Mouse (Mus musculus) neural tube, embryonic 13.5 days (tissue): ENCODE measurements around the gene Psmb4. TPM values are rescaled to one million over a fixed set of nuclear protein-coding genes. Genes with fewer than 3 reads are reported as not detected.
"Not testable (repeated sequence)": the region's sequence is repeated elsewhere in the genome, so short reads cannot be mapped to it uniquely, and the experiment has no call there.

Experiments used
- ATAC-seq: fragments of 200-750 bp; cut with Nextera tagmentation; 2 replicates; pipeline ENCODE4 v1.8.0; 2017; ENCODE audit warnings: low read depth, mild to moderate bottlenecking, moderate TSS enrichment, moderate library complexity
- H3K27ac ChIP-seq: fragments of 300-500 bp; sonication (generic); replicated peaks from 2 replicates; pipeline ENCODE4 v1.5.1; 2015; ENCODE audit warnings: moderate library complexity, mild to moderate bottlenecking, inconsistent platforms
- H3K27me3 ChIP-seq: fragments of 300-500 bp; sonication (generic); 2 replicates; pipeline ENCODE4 v1.6.1; 2015; ENCODE audit warnings: mild to moderate bottlenecking, inconsistent platforms
- H3K36me3 ChIP-seq: fragments of 300-500 bp; sonication (generic); 2 replicates; pipeline ENCODE4 v1.6.1; 2015; ENCODE audit warnings: mild to moderate bottlenecking, inconsistent platforms
- H3K4me1 ChIP-seq: fragments of 300-500 bp; sonication (generic); replicated peaks from 2 replicates; pipeline ENCODE4 v1.6.1; 2015; ENCODE audit warnings: inconsistent platforms
- H3K4me2 ChIP-seq: fragments of 300-500 bp; sonication (generic); 2 replicates; pipeline ENCODE4 v1.6.1; 2015; ENCODE audit warnings: inconsistent platforms, mild to moderate bottlenecking, moderate library complexity
- H3K4me3 ChIP-seq: fragments of 300-500 bp; sonication (generic); 2 replicates; pipeline ENCODE4 v1.5.1; 2015; ENCODE audit warnings: mild to moderate bottlenecking, inconsistent platforms
- H3K9ac ChIP-seq: fragments of 300-500 bp; sonication (generic); 2 replicates; pipeline ENCODE4 v1.6.1; 2015; ENCODE audit warnings: moderate library complexity, mild to moderate bottlenecking, inconsistent platforms
- H3K9me3 ChIP-seq: fragments of 300-500 bp; sonication (generic); 2 replicates; pipeline ENCODE4 v1.6.1; 2016; ENCODE audit warnings: inconsistent platforms
- WGBS: fragments of 180-500 bp; shearing (Covaris S2); methylation state at CpG from one replicate; pipeline ENCODE4 v1.1.7; 2015; 5-methylcytosine and 5-hydroxymethylcytosine counted together
- polyA plus RNA-seq: library from polyadenylated mRNA; unstranded; fragments of >200 nt; fragmentation: Nextera tagmentation; extraction: Ambion mirVana; gene quantifications from 2 replicates; pipeline ENCODE4 v1.2.1, GENCODE M21; 2015

The Psmb4 gene
- polyA plus RNA-seq, 1 experiment from 2014 or later, result 366 TPM

DNA sequence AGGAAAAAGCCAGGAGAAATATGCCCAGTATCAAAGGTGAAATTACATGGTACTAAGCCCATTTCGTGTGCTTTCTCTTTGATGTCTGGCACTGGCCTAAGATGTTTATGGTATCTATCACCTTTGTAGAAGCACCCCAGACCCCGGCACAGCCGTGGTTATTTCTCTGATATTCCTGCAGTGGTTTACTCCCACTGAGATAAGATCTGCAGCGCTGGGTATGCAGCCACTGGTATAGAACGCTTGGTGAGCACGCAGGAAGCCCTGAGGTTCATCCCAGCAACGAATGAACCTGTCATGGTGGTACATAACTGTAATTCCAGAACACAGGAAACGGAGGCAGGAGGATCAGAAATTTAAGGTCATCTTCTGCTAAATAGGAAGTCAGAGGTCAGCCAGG lies 37.9 kb upstream of the Psmb4 start:
- Histone ChIP-seq H3K36me3 (no peaks in the 10 kb centered on the region), H3K27me3 (no peaks in the 10 kb centered on the region), H3K27ac (no peak overlapping the region), H3K4me3 (no peak overlapping the region), H3K9ac (no peak overlapping the region), H3K9me3 (no peaks in the 10 kb centered on the region), H3K4me2 (no peak overlapping the region), H3K4me1 (no peaks in the 10 kb centered on the region)
- ATAC-seq, result no peak
- whole genome bisulfite sequencing, result 74% methylated on average over 8 of the region's 8 CpGs

- Histone ChIP-seq H3K9ac (no peak overlapping the region), H3K4me1 (no peaks in the 10 kb centered on the region), H3K4me2 (no peak overlapping the region), H3K36me3 (no peaks in the 10 kb centered on the region), H3K27me3 (no peaks in the 10 kb centered on the region), H3K4me3 (no peak overlapping the region), H3K9me3 (no peaks in the 10 kb centered on the region), H3K27ac (no peak overlapping the region)
- no peak for ATAC-seq
- WGBS, result 34% methylated on average over 3 of the region's 3 CpGs
These were observed 35.6 kb upstream of the Psmb4 start for GRCm38 (mm10) chr3:94922333-94922732.

GRCm38 (mm10) chr3:94921104-94921503 lies 34.3 kb upstream of the Psmb4 start:
- Histone ChIP-seq H3K9ac (no peak overlapping the region), H3K9me3 (no peaks in the 10 kb centered on the region), H3K4me3 (no peak overlapping the region), H3K4me1 (no peaks in the 10 kb centered on the region), H3K36me3 (no peaks in the 10 kb centered on the region), H3K27ac (no peak overlapping the region), H3K4me2 (no peak overlapping the region), H3K27me3 (no peaks in the 10 kb centered on the region)
- 60% methylated on average over 3 of the region's 3 CpGs for WGBS
- no peak for ATAC-seq

DNA sequence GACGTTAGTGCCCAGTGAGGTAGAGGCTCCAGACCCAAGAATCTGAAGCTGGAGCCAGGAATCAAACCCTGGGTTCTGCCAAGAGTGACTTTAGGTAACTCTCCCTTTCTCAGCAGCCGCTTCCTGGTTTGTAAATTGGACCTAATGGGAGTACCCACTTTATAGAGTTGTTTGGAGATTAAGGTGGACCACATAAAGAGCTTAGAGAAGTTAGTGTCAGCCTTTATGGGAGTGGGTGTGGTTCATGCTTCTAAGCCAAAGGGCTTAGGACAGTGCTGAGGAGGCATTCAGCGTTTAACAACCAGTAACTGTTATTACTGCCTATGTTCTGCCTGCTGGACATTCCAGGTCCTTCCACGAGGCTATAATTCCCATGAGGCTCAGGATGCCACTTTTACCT lies 32.1 kb upstream of the Psmb4 start:
- WGBS, result 48% methylated on average over 4 of the region's 4 CpGs
- Histone ChIP-seq H3K9ac (no peak overlapping the region), H3K4me1 (no peaks in the 10 kb centered on the region), H3K36me3 (no peaks in the 10 kb centered on the region), H3K4me3 (no peak overlapping the region), H3K27me3 (no peaks in the 10 kb centered on the region), H3K4me2 (no peak overlapping the region), H3K27ac (no peak overlapping the region), H3K9me3 (no peaks in the 10 kb centered on the region)
- ATAC-seq, result no peak

DNA sequence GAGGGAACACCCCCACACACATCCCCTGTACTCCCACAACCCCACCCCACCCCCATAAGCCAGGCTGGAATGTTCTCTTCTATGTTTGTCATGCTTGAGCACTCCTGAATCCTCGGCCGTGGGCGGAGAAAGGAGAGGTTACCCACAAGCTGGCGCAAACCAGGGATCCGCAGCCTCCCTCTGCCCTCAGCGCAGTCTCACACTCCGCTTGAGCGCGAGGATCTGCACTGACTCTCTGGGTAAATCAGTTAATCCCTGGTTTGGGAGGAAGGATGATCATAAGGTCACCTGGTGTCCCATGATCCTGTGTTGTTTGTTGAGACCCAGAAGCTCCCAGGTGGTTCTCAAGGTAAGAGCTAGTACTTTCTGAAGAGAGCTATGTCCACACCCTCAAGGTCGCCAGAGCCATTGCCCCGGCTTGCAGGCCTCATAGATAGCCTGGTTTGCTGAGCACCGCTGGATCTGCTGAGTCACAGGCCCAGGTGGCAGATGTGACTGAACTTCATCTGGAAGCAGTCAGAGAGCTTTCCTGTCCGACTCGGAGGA lies 31.1 kb upstream of the Psmb4 start:
- H3K9ac ChIP-seq, result no peak overlapping the region
- WGBS, result 72% methylated on average over 14 of the region's 14 CpGs
- H3K9me3 ChIP-seq, result no peaks in the 10 kb centered on the region
- no peaks in the 10 kb centered on the region for H3K4me1 ChIP-seq
- H3K4me3 ChIP-seq, result no peak overlapping the region
- ATAC-seq, result no peak
- H3K36me3 ChIP-seq, result no peaks in the 10 kb centered on the region
- no peaks in the 10 kb centered on the region for H3K27me3 ChIP-seq
- H3K27ac ChIP-seq, result no peak overlapping the region
- no peak overlapping the region for H3K4me2 ChIP-seq

GRCm38 (mm10) chr3:94915903-94916741 lies 29.4 kb upstream of the Psmb4 start:
- H3K27ac ChIP-seq, result no peak overlapping the region
- no peak for ATAC-seq
- H3K4me2 ChIP-seq, result no peak overlapping the region
- no peak overlapping the region for H3K9ac ChIP-seq
- H3K4me1 ChIP-seq, result no peaks in the 10 kb centered on the region
- no peak overlapping the region for H3K4me3 ChIP-seq
- 89% methylated on average over 7 of the region's 7 CpGs for WGBS
- H3K36me3 ChIP-seq, result no peaks in the 10 kb centered on the region
- H3K9me3 ChIP-seq, result no peaks in the 10 kb centered on the region
- no peaks in the 10 kb centered on the region for H3K27me3 ChIP-seq

DNA sequence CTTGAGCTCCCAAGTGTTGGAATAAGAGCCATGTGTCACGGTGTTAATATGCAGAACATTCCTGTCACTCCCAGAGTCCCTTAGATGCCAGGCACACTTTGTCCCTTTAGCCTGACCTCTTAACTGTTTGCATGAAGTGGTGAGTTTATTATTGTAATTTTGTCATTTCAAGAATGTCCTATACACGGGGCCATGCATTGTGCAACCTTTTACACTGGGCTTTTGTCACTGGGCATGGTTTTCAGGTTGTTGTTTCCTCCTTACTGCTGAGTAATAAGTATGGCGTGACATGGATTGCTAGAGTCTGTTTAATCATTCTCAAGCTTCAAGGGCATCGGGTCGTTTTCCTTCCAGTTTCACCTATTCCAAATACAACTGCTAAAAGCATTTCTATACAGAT lies 27.0 kb upstream of the Psmb4 start:
- ATAC-seq, result no peak
- Histone ChIP-seq H3K4me1 (no peaks in the 10 kb centered on the region), H3K36me3 (no peaks in the 10 kb centered on the region), H3K4me2 (no peak overlapping the region), H3K9me3 (no peaks in the 10 kb centered on the region), H3K9ac (no peak overlapping the region), H3K4me3 (no peak overlapping the region), H3K27me3 (no peaks in the 10 kb centered on the region), H3K27ac (no peak overlapping the region)
- 47% methylated on average over 5 of the region's 5 CpGs for WGBS

GRCm38 (mm10) chr3:94911050-94911693 lies 24.4 kb upstream of the Psmb4 start:
- WGBS, result 75% methylated on average over 2 of the region's 2 CpGs
- ATAC-seq, result no peak
- no peak overlapping the region for H3K4me3 ChIP-seq
- no peaks in the 10 kb centered on the region for H3K27me3 ChIP-seq
- no peaks in the 10 kb centered on the region for H3K36me3 ChIP-seq
- no peak overlapping the region for H3K27ac ChIP-seq
- no peak overlapping the region for H3K9ac ChIP-seq
- H3K4me1 ChIP-seq, result no peaks in the 10 kb centered on the region
- H3K4me2 ChIP-seq, result no peak overlapping the region
- no peaks in the 10 kb centered on the region for H3K9me3 ChIP-seq

DNA sequence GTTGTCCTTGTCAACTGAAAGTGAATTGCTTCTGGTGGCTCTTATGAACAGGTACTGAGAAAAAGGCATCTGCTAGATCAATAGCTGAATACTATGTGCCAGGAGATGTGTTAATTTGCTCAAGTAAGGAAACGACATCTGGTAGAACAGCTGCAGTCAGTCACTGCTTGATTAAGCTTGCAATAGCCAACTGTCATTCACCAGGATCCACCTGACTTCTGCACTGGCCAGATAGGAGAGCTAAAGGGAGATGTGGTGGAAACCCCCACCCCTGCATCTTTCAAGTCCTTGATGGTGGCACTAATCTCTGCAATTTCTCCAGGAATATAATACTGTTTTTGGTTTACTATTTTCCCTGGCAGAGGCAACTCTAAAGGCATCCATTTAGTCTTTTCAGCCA lies 19.7 kb upstream of the Psmb4 start:
- no peak overlapping the region for H3K27ac ChIP-seq
- WGBS, result 55% methylated on average over 1 of the region's 1 CpGs
- no peaks in the 10 kb centered on the region for H3K9me3 ChIP-seq
- no peak overlapping the region for H3K4me3 ChIP-seq
- H3K4me2 ChIP-seq, result no peak overlapping the region
- H3K4me1 ChIP-seq, result no peaks in the 10 kb centered on the region
- H3K36me3 ChIP-seq, result no peaks in the 10 kb centered on the region
- no peak overlapping the region for H3K9ac ChIP-seq
- ATAC-seq, result no peak
- H3K27me3 ChIP-seq, result no peaks in the 10 kb centered on the region

DNA sequence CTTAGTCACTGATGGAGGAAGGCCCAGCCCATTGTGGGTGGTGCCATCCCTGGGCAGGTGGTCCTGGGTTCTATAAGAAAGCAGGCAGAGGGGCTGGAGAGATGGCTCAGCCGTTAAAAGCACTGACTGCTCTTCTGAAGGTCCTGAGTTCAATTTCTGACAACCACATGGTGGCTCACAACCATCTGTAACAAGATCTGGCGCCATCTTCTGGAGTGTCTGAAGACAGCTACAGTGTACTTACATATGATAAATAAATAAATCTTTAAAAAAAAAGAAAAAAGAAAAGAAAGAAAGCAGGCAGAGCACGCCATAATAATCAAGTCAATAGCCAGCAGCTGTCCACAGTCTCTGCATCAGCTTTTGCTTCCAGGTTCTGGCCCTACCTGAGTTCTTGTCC lies 18.0 kb upstream of the Psmb4 start:
- not testable (repeated sequence) for H3K27ac ChIP-seq, H3K4me1 ChIP-seq, ATAC-seq, H3K4me2 ChIP-seq, H3K9ac ChIP-seq, H3K27me3 ChIP-seq, H3K9me3 ChIP-seq, H3K36me3 ChIP-seq, H3K4me3 ChIP-seq
- WGBS, result 55% methylated on average over 3 of the region's 3 CpGs

GRCm38 (mm10) chr3:94902747-94903146 lies 16.0 kb upstream of the Psmb4 start:
- no peak overlapping the region for H3K9ac ChIP-seq
- ATAC-seq, result no peak
- no peaks in the 10 kb centered on the region for H3K9me3 ChIP-seq
- H3K36me3 ChIP-seq, result no peaks in the 10 kb centered on the region
- WGBS, result 22% methylated on average over 7 of the region's 7 CpGs
- no peak overlapping the region for H3K27ac ChIP-seq
- H3K27me3 ChIP-seq, result no peaks in the 10 kb centered on the region
- H3K4me1 ChIP-seq, result no peaks in the 10 kb centered on the region
- no peak overlapping the region for H3K4me3 ChIP-seq
- H3K4me2 ChIP-seq, result no peak overlapping the region

DNA sequence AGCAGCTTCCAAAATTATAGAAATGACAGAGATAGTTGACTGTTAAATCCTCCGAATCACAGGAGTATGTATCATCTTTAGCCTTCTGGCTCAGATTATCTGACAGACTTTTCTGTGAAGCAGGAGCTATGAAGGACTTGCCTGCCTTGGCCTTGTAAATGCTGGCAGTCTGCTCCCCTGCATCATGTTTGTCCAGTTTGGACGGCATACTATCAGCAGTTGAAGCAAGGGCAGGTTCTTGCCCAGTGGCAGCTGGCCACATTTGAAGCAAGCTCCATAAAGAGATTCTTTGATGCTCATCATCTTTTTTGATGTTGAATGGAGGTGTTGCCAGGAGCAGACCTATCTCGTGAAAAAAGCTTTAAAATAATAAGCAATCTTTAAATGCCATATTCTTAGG lies 7.3 kb upstream of the Psmb4 start:
- Histone ChIP-seq H3K4me3 (no peak overlapping the region), H3K4me1 (no peaks in the 10 kb centered on the region), H3K27ac (no peak overlapping the region), H3K9ac (no peak overlapping the region), H3K36me3 (no peaks in the 10 kb centered on the region), H3K9me3 (no peaks in the 10 kb centered on the region), H3K27me3 (0 out of 2 replicates have a peak, but pooled peaks cover 7% of the 10 kb centered on the region), H3K4me2 (no peak overlapping the region)
- no peak for ATAC-seq
- WGBS, result 75% methylated on average over 3 of the region's 3 CpGs
